Mouse (Mus musculus): Measurements from ENCODE around the gene Tectb.

GRCm38 (mm10) chr19:55168360-55168759, 12.2 kb upstream of the Tectb start:
- no peak for TF ChIP-seq POLR2A (IDR thresholded peaks at IDR 0.05; ENCODE audit: low read depth, low read length)
- TF ChIP-seq CTCF (conservative IDR thresholded peaks at IDR 0.05; ENCODE audit: insufficient read depth, insufficient read length, low read depth, low read length), result no peak
